Mouse (Mus musculus) telencephalon, adult 2 months (tissue): ENCODE data around the gene Cdh23.
A peak's percentile ranks its signal among the peaks of the same experiment; 100 is the strongest.

ENCODE experiments used
- DNase-seq: peaks from one replicate; pipeline ENCODE4 v3.0.0-alpha.2; 2011; ENCODE audit warnings: low read depth, low spot score

Gene Cdh23

DNA sequence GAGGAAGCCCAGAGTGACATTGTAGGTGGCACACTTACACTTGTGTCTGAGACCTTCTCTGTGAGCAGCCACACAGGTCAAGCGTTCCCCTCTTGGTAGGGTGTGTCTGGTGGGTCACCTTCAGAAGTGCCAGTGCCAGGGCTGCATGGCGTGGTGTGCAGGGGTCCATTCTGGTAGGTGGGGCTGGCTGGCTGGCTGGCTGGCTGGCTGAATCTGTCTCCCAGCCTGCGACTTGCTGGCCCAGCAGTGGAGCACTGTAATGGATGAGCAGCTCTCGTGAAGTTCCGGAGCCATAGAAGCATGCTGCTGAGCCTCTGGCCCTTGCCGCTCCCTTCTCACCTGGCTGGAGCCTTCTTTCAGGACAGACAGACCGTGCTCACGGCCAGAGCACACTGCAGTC, 411.1 kb downstream of the Cdh23 start:
- DNase-seq = no peak

DNA sequence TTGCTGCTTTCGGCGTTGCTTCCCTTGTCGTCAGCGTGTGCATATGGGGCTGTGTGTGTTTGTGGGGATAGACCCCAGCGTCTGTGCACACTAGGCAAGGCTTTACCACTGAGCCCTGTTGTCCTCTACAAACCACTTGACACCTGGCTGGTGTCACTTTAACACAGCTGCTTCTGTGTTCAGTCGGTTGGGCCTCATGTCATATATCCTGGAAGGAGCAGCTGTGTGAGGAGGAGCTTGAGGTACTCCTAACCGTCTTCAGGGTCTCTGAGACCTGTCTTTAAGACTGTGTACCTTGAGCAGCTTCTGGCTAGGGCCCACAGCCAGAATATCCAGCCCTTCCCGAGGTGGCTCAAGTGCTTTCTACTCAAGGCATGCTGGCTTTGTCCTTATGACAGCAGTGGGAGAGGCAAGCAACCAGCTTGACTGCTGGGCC, 411.6 kb downstream of the Cdh23 start:
- DNase-seq = no peak

DNA sequence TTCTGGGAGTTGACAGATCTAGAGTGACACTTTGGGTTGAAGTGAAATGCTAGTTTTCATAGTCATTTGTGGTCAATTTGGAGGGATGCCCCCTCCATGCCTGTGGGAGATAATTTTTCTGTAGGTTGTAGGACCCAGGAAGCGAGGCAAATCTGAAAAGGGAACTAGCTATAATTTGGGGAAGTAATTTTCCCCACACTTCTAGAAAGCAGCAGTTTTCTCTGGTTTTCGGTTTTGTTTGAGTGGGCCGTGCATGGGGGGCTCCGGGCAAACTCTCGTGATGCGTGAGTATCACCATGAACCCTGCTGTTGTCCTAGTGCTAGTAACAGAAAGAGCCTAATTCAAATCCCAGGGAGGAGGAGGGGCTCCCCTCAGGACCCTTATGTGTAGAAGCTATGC, 412.0 kb downstream of the Cdh23 start:
- no peak for DNase-seq

DNA sequence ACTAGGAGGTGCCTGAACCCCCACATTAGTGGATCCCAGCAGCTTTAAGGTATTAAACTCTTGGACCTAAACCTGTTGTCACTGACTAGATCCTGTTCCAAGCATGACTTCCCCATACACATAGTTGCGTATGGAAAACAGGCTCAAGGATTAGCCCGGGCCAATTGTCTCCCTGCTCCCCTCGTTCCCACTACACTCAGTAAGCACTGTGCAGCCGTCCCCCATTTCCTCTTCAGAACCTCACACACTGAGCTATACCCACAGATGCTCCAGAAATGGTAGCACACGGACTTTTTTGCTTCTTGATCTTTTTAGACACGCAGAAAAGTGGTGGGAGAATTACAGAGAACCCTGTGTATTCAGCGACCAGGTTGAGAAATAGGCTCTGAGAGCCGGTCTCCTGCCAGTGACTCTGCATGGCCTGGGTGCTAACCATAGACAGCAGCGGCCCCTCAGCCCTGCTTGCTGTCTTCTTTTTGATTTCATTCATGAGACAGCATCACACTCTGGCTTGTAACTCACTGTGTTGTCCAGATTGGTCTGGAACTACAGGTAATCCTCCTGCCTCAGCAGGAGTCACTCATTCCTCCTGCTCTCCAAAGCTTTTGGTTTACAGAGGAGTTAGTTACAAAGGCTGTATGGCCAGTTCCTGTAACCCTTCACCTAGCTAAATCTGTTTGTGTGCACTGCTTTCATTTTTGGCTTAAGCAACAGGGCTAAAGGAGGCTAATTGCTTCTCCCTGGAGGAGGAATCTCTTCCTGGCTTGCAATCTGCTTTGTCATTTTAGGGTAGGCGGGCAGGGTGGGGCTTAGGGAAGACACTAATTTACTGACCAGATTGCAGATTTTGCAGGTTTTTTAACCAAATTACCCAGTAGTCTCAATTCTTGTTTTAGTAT, 413.9 kb downstream of the Cdh23 start:
- peak; percentile 53 for DNase-seq

DNA sequence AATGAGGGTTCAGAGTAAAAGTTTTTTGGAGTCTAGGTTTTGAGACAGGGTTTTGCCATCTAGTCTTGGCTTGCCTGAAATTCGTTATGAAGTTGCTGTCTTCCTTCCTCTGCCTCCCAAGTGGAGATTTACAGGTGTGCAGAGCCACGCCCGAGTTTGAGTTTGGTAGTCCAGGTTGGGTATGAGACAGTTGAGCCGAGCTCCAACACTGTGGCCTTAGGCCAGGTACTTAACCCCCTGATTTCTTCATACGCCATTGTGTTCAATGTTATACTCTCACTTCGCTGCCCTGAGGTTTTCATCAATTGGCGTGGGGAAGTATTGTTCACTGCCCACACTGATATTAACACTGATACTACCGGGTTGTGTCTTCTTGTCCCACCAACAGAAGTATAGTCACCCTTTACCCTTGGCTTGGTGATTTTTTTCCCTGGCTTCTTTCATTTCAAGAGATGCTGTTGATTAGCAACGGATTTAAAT, 414.7 kb downstream of the Cdh23 start:
- DNase-seq = no peak

DNA sequence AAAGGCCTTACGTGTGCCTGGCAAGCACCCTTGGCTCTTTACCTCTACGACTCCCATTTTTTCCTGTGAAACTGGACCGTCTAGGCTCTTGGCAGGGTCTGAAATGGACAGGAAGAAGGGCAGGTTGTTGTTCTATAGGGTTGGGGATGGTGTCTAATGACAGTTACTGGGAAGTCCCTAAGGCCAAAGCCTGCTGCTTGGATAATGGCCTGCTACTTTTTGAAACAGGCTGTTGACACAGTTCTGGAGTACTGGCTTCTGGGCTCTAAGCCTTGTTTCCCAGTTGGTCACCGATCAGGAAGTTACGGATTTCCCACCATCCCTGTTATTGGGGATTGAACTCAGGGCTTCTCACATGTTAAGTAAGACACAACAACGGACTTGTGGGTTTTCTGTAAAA, 415.9 kb downstream of the Cdh23 start:
- no peak for DNase-seq

DNA sequence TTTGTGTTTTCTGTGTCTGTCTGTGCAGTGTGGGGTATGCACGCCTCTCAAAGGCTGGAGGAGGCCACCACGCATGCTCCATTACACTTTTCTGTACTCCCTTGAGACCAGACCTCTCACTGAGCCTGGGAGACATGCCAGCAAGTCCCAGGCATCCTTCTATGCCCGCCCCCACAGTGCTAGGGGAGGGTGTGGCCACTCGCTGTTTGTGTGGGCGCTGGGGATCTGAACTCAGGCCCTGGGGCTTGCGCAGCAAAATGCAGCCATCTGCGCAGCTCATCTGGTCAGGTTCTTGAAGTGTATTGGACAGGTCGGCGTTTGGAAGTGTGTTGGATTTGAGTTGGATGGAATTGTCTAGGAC, 416.4 kb downstream of the Cdh23 start:
- peak; percentile 74 for DNase-seq

DNA sequence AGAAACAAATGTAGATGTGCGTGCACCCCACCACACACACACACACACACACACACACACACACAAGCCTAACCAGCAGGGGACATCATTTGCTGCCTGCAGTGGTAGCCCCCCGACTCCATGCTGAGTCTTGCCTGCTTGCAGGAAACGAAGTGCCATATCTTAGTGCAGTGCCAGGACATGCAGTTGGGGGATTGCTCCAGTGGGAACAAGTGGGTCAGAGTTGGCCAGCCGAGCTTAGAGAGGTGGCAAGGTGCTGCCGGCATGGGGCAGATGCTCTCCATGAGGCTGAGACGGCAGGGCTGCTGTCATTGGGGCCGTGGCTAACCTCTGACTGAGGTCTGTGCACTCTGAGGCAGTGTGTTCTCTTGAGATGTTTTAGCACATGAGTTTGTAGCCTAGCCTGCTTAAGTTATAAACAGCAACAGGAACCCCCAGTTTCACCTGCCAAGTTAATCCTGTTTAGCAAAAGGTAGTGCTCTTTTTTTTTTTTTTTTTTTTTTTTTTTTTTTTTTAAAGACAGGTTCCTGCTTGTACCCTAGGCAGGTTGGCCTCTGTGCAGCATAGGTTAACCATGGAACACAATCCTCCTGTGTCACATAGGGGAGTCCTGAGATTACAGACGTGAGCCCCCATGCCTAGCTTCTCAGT, 416.9 kb downstream of the Cdh23 start:
- no peak for DNase-seq

DNA sequence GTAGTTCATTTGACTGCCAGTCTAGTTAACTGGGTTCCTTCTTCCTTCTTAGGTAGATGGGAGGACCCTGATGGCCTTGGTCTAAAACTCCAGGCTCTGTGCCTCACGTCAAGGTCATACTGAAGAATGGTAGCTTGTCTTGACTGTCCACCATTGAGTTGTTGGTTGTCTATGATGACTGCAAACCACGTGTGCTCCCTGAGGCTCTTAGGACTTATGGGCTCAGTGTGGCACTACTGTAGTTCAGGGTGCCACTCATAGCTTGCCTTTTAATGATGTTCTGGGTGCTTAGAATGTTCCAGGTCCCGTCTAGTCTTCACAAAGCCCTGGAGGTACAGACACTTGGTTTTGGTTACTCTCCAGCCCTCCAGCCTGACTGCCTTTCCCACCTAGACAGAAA, 417.5 kb downstream of the Cdh23 start:
- DNase-seq = no peak

DNA sequence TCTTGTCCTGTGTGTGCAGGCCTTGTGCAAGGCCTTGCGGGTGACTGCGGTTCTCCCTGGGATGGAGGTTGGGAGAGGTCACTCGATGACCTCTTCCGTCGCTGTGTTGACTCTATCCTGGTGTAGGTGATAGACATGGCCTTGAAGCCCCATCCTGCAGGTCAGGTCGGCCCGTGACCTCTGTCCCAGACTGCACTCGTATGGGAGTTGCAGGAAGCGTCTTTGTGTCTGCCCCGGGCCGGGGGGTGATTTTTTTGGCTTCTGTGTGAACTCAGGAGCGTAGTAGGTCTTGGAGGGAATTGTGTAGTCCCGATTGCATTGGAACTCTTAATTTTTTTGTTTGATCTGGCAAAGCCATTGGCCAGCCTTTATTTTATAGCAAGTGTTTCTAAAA, 418.3 kb downstream of the Cdh23 start:
- no peak for DNase-seq

DNA sequence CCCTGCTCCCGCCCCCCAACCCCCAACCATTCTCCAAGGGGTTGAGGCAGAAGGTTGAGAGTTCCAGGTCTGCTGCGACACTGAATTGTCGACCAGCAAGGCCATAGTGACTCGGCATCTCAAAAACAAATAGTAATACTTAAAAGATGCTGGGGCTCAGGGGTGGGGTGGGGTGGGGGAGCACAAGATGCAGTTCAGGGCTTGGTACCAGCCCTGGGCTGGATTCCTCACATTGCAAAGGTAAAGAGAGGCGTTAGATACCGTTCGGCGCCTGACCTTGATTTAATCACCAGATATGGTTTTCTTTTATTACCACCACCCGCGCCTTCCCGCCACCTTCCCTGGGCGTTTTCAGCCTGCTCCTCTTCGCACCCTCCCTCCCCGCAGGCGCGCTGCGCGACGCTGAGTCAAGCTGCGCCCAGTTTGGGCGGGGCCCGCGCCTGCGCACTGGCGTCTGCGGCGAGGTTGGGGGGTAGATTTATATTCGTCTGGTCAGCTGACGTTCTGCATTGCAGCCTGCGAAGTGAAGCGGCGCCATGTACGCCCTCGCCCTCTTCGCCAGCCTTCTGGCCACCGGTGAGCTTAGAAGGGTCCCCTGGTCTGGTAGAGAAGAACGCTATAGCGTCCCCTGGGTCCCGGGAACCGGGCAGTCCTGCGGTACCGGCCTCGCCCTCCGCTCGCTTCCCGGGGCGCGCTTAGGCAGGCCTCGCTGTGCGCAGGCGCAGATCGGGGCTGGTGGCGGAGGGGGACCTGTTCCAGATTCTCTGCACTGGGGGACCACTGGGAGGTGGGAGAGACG, 418.9 kb downstream of the Cdh23 start, which contains the start of gene Psap:
Psap (plus strand) TSS at position 421 of the 799 bp plus-strand sequence.
- peak; percentile 91 for DNase-seq

DNA sequence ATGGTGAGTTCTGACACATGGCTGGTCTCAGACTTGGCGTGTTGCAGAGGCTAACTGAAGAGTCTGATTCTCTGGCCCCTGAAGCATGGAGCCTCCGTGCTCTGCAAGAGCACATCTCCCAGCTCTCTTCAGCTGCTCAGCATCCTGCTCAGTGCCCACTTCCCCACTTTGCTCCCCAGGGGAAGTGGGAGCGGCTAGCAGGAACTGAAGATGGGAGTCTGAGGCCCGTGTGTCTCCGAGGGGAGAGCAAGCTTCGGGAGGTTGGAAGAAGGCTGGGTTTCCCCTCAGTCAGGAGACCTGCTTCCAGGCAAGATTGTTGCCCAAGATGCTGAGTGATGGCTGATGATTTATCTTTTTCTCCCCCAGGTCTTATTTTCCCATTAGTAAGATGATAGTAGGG, 422.9 kb downstream of the Cdh23 start:
- no peak for DNase-seq

DNA sequence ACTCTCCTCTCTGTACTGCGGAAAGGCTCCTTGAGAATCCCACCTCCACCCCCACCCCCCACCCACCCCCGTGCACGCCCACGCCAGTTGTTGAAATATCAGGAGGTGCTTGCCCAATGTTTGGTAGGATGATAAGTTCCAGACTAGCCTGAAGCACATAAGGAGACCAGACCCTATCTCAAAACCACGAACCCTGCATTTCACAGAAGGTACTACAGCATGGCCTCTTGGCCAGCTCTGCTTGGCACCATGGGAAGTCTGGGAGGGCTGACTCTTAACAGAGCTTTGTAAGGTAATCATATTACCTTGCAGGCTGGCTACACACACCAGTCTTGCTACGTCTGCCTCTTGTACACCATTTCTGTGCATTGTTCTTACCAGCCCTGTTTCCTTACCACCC, 424.0 kb downstream of the Cdh23 start:
- no peak for DNase-seq

DNA sequence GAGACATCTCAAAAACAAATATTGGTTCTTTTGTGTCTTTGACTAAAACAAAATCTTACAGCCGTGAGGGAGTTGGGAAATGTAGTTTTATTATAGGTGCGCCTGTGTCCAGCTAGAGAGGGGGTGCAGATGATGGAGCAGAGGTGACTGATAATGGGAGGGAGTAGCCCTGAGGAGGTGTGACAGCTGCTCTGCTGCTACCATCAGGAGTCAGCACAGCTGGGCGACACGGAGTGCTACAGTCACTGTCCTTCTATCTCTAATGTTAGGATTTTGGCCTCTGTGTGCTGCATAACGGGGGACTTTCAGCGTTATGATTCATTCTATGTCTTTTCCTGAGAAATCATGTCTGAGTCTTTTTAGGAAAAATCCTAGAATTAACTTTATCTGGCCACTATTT, 425.3 kb downstream of the Cdh23 start:
- no peak for DNase-seq

DNA sequence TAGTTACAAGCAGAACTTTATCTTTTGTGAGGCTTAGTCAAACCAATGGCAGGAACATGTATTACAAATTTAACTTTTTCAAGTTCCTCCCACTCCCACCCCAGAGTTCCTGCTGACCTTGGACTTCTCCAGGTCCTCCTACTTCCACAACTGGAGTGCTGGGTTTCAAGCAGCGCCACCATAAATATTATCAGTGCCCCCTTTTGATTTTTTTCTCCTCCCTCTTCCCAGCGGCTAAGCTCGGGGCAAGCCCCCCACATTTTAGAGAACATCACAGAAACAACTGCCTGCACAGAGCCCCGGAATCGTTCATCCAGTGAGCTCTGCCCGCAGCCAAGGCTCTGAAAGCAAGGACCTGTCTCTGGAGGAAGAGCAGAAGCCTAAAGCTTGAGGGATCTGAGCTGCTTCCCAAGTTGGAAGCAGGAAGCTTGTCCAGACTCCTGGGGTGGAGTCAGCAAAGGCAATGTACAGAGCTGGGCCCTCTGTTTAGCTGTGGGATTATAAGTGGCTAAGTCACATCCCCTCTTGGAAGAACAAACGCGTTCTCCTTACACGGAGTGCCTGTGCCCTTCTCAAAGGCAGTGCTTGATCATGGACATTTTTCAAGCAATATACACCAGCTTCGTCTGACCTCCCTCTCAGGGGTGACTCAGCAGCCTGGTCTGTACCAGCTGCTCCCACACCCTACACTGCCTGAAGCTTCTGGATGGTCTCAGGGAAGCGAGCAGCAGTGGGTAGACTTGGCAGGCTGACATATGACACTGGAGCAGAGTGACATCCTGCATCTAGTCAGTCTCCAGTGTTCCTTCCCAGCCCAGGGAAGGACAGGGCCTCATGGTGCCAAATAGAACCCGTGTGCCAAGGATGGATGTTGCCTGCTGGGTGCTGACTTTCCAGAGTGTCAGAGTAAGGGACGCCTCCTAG, 426.9 kb downstream of the Cdh23 start:
- DNase-seq = no peak

DNA sequence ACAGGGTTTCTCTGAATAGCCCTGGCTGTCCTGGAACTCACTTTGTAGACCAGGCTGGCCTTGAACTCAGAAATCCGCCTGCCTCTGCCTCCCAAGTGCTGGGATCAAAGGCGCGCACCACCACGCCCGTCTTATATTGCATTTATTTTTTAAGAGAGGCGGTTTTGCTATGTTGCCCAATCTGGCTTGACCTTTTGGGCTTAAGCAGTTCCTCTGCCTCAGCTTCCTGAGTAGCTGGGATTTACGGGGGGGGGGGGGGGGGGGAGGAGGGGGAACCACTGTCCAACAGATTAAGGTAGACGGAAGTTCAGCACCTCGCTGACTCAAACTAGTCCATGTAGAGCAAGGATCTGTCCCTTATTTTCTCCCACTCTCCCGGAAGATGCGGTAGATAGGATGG, 427.6 kb downstream of the Cdh23 start:
- DNase-seq = no peak

DNA sequence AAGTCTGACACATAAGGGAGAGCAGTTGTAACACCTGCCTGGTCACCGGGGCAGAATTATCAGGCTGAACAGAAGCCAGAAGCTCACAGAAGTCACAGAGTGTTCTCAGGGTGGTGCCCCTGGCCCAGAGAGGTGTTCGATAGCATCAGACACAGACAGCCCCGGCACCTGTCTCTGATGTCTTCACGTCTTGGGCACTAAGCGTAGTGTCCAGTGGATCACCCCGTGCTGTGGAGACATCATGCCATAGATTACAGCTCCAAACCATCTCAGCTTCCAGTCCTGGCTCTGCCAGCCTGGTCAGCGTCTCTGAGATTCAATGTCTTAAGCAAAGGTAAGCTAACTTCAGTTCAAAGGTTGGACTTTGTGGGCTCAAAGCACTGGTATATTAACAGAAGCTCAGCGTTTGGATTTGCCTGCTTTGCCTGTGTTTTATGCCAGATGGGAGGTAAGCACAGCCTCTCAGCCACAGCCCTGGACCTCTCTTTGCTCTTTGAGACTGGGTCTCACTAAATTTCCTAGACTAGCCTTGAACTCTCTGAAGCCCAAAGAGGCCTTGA, 429.4 kb downstream of the Cdh23 start:
- DNase-seq = no peak

DNA sequence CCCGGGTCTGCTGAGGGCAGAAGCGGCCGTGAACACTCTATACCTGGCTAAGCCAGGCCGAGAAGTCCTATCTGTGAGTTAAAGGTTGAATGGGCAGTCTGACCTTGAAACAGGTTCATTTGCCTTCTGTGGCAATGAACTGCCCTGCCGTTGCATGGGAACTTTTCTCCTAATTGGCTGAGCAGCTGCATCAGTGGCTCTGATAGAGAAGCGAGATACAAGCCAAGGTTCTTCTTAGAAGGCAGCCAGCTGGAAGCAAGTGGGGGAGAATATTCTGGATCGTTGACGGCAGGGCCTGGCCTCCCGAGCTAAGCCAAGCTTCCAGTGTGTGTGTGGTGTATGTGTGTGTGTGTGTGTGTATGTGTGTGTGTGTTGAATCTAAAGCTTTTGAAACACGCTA, 431.0 kb downstream of the Cdh23 start:
- no peak for DNase-seq

DNA sequence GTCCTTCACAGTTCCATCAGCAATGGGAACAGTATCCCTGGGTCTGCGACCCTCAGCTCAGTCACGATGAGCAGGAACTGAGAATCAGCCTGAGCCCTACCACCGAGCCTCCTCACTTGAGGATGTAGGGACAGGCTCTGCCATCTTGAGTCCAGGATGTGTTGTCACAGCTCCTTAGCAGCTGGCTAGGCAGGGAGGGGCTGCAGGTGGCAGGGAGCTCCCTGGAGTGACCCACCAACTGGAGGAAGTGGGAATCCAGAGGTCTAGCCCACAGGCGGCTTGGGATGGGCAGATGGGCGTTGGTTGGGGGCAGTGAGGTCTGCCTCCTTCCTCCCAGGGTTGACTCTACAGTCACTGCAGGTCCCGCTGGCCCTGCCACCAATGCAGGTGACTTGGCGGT, 432.9 kb downstream of the Cdh23 start:
- DNase-seq = no peak

DNA sequence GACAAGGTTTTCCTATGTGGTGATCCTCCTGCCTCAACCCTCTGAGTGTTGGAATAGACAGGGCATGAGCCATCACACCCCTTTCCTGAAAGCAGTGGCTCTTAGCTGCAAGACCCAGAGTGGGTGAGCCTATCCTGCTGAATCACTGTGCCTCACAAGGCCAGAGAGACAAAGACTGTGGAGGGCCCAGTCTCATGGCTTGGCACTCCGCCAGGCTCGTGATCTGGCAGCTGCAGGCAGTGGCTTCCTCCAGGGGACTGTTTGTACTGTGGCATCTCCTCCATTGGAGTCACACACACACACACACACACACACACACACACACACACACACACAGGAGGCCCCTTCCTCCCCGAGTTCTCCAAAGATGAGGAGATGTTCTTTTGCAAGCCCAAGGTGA, 433.9 kb downstream of the Cdh23 start:
- peak; percentile 77 for DNase-seq

DNA sequence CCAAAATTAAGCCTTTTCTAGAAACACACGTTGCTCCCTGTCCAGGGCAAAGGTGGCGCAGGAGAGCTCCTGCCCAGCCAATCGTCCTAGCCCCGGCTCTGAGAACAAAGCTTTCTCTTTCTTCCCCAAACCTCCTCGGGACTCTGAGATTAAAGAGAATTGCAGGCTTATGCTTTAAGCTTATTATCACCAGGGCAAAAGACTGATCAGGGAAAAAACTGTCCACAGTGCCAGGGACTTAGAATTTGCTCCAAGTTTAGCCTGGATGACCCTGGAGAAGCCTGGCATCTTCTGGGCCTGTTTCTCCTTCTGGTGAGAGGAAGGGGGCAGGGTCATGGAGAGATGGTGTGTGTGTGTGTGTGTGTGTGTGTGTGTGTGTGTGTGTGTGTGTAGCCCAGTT, 434.8 kb downstream of the Cdh23 start:
- DNase-seq = no peak
